Mouse (Mus musculus) lung, postnatal 0 days (tissue): ENCODE measurements around the gene 1700029I15Rik. TPM values are rescaled to one million over a fixed set of nuclear protein-coding genes. Genes with fewer than 3 reads are reported as not detected.

Source experiments
- ATAC-seq: fragments of 200-750 bp; cut with Nextera tagmentation; 2 replicates; pipeline ENCODE4 v1.8.0; 2017; ENCODE audit warnings: moderate library complexity
- DNase-seq: peaks from one replicate; pipeline ENCODE4 v3.0.0-alpha.2; 2016; ENCODE audit warnings: low spot score
- H3K27ac ChIP-seq: fragments of 300-500 bp; sonication (generic); 2 replicates; pipeline ENCODE4 v1.5.1; 2014; ENCODE audit warnings: antibody characterized with exemption, mild to moderate bottlenecking, low read length, mixed read lengths
- H3K27me3 ChIP-seq: fragments of 300-500 bp; sonication (generic); replicated peaks from 2 replicates; pipeline ENCODE4 v1.6.1; 2014; ENCODE audit warnings: low read length, mixed read lengths; ENCODE audit not compliant: insufficient read depth
- H3K36me3 ChIP-seq: fragments of 300-500 bp; sonication (generic); 2 replicates; pipeline ENCODE4 v1.6.1; 2014; ENCODE audit warnings: low read length, mixed read lengths; ENCODE audit not compliant: insufficient read depth
- H3K4me1 ChIP-seq: fragments of 300-500 bp; sonication (generic); 2 replicates; pipeline ENCODE4 v1.6.1; 2014; ENCODE audit warnings: antibody characterized with exemption, low read depth, low read length, mixed read lengths; ENCODE audit not compliant: insufficient read depth
- H3K4me2 ChIP-seq: fragments of 300-500 bp; sonication (generic); replicated peaks from 2 replicates; pipeline ENCODE4 v1.6.1; 2014; ENCODE audit warnings: low read depth, mild to moderate bottlenecking, low read length, moderate library complexity, mixed read lengths
- H3K4me3 ChIP-seq: fragments of 300-500 bp; sonication (generic); 2 replicates; pipeline ENCODE4 v1.5.1; 2014; ENCODE audit warnings: low read depth, low read length
- H3K9ac ChIP-seq: fragments of 300-500 bp; sonication (generic); replicated peaks from 2 replicates; pipeline ENCODE4 v1.6.1; 2014; ENCODE audit warnings: low read depth, mild to moderate bottlenecking
- H3K9me3 ChIP-seq: fragments of 300-500 bp; sonication (generic); 2 replicates; pipeline ENCODE4 v1.6.1; 2016; ENCODE audit warnings: low read length, mixed read lengths
- CTCF ChIP-seq: IDR thresholded peaks from 2 replicates; pipeline ENCODE4 v1.5.1; 2016; ENCODE audit warnings: antibody characterized with exemption, mild to moderate bottlenecking
- EP300 ChIP-seq: IDR thresholded peaks from 2 replicates; pipeline ENCODE4 v1.6.1; 2016; ENCODE audit warnings: antibody characterized with exemption, mild to moderate bottlenecking, control low read depth
- WGBS: fragments of 180-500 bp; shearing (Covaris S2); extraction: QIAGEN DNeasy Blood & Tissue Kit; methylation state at CpG from one replicate; pipeline ENCODE4 v1.1.7; 2014; 5-methylcytosine and 5-hydroxymethylcytosine counted together
- polyA plus RNA-seq: library from polyadenylated mRNA; unstranded; fragments of >200 nt; fragmentation: Nextera tagmentation; extraction: Ambion mirVana; gene quantifications from 2 replicates; pipeline ENCODE4 v1.2.1, GENCODE M21; 2015

1700029I15Rik gene
- polyA plus RNA-seq, 1 experiment from 2014 or later, result 2.3 TPM

- Histone ChIP-seq H3K9ac (peak overlapping the region; percentile 26; the same call in 1 of the 2 replicates), H3K4me2 (peak overlapping the region; percentile 83), H3K27ac (peak overlapping the region; percentile 59), H3K9me3 (no peaks in the 10 kb centered on the region), H3K4me3 (peak overlapping the region; percentile 52), H3K27me3 (no peaks in the 10 kb centered on the region), H3K4me1 (0 out of 2 replicates have a peak, but pooled peaks cover 6% of the 10 kb centered on the region), H3K36me3 (no peaks in the 10 kb centered on the region)
- TF ChIP-seq CTCF (peak; percentile 13), EP300 (no peak)
- DNase-seq (peak; percentile 90), ATAC-seq (peak; percentile 83)
- under 1% methylated on average over 43 of the region's 62 CpGs for WGBS
Observed at GRCm38 (mm10) chr2:92388891-92389641, 6.7 kb downstream of the 1700029I15Rik start.

GRCm38 (mm10) chr2:92389645-92390044, 7.3 kb downstream of the 1700029I15Rik start:
- no peaks in the 10 kb centered on the region for H3K27me3 ChIP-seq
- peak; percentile 13 for ATAC-seq

GRCm38 (mm10) chr2:92390206-92390930, 8.0 kb downstream of the 1700029I15Rik start:
- ATAC-seq, result no peak
- WGBS, result 60% methylated on average over 6 of the region's 6 CpGs
- H3K9me3 ChIP-seq, result no peaks in the 10 kb centered on the region
- H3K27ac ChIP-seq, result no peak overlapping the region
- no peak for TF ChIP-seq EP300
- TF ChIP-seq CTCF, result no peak
- H3K27me3 ChIP-seq, result no peaks in the 10 kb centered on the region
- H3K36me3 ChIP-seq, result no peaks in the 10 kb centered on the region
- 0 out of 2 replicates have a peak, but pooled peaks cover 6% of the 10 kb centered on the region for H3K4me1 ChIP-seq
- H3K9ac ChIP-seq, result no peak overlapping the region
- H3K4me2 ChIP-seq, result no peak overlapping the region
- H3K4me3 ChIP-seq, result no peak overlapping the region
- peak; percentile 70 for DNase-seq

More at GRCm38 (mm10) chr2:92389645-92390044, 7.3 kb downstream of the 1700029I15Rik start:
- H3K4me3 ChIP-seq, result peak overlapping the region; percentile 52; the same call in 1 of the 2 replicates
- no peaks in the 10 kb centered on the region for H3K9me3 ChIP-seq
- H3K27ac ChIP-seq, result 0 out of 2 replicates have a peak overlapping the region, but pooled peaks have one; percentile 59
- no peak for DNase-seq
- H3K4me1 ChIP-seq, result 0 out of 2 replicates have a peak, but pooled peaks cover 6% of the 10 kb centered on the region
- WGBS, result 2% methylated on average over 10 of the region's 10 CpGs
- no peak for TF ChIP-seq EP300
- no peak for TF ChIP-seq CTCF
- no peak overlapping the region for H3K9ac ChIP-seq
- H3K36me3 ChIP-seq, result no peaks in the 10 kb centered on the region
- H3K4me2 ChIP-seq, result peak overlapping the region; percentile 83

- TF ChIP-seq CTCF (no peak), EP300 (no peak)
- Histone ChIP-seq H3K4me2 (no peak overlapping the region), H3K4me1 (0 out of 2 replicates have a peak, but pooled peaks cover 6% of the 10 kb centered on the region), H3K9ac (no peak overlapping the region), H3K27me3 (no peaks in the 10 kb centered on the region), H3K27ac (no peak overlapping the region), H3K9me3 (no peaks in the 10 kb centered on the region), H3K4me3 (no peak overlapping the region), H3K36me3 (no peaks in the 10 kb centered on the region)
- DNase-seq (no peak), ATAC-seq (no peak)
- 82% methylated on average over 8 of the region's 8 CpGs for WGBS
Observed at GRCm38 (mm10) chr2:92391116-92391515, 8.8 kb downstream of the 1700029I15Rik start.

- TF ChIP-seq CTCF, result no peak
- Histone ChIP-seq H3K27ac (no peak overlapping the region), H3K4me1 (0 out of 2 replicates have a peak, but pooled peaks cover 6% of the 10 kb centered on the region), H3K4me3 (no peak overlapping the region), H3K36me3 (no peaks in the 10 kb centered on the region), H3K9me3 (no peaks in the 10 kb centered on the region), H3K27me3 (no peaks in the 10 kb centered on the region), H3K9ac (no peak overlapping the region), H3K4me2 (0 out of 2 replicates have a peak overlapping the region, but pooled peaks have one; percentile 28)
- 24% methylated on average over 11 of the region's 11 CpGs for WGBS
- DNase-seq (no peak), ATAC-seq (no peak)
Observed at GRCm38 (mm10) chr2:92391703-92392317, 9.5 kb downstream of the 1700029I15Rik start.
